Mouse (Mus musculus) stomach, postnatal 0 days (tissue): ENCODE results near the gene Pkn2.

ENCODE experiments used
- CTCF ChIP-seq: IDR thresholded peaks from 2 replicates; pipeline ENCODE4 v1.5.1; 2016; ENCODE audit warnings: antibody characterized with exemption, low read depth, mild to moderate bottlenecking, moderate library complexity
- EP300 ChIP-seq: optimal IDR thresholded peaks from 2 replicates; pipeline ENCODE3; 2016; ENCODE audit warnings: antibody characterized with exemption

GRCm38 (mm10) chr3:142856832-142857231, 25.0 kb downstream of the Pkn2 start:
- TF ChIP-seq CTCF (no peak), EP300 (no peak)
